Mouse (Mus musculus): ENCODE measurements around the gene Ugt1a9. TPM values are rescaled to one million over a fixed set of nuclear protein-coding genes. Genes with fewer than 3 reads are reported as not detected.
A peak's percentile ranks its signal among the peaks of the same experiment; 100 is the strongest.
"Not testable (repeated sequence)": the region's sequence is repeated elsewhere in the genome, so short reads cannot be mapped to it uniquely, and the experiment has no call there.

The Ugt1a9 gene
- polyA plus RNA-seq, 1 experiment from 2014 or later = 0.14 TPM

DNA sequence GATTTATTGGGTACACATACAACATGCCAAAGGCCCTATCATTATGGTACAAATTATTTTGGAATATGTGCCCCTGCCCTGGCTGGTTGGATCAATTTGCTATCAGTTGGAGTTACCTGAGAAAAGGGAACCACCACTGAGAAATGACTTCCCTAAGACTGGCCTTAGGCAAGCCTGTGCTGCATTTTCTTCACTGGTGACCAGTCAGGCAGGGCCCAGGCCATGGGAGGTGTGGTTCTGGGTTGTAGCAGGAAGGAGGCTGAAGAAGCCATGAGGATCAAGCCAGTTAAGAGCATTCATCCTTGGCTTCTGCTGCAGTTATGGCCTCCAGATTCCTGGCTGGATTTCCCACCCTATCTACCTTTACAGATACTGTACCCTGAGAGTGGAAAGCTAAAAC, 21.7 kb downstream of the Ugt1a9 start:
- Histone ChIP-seq H3K4me2 (no peak overlapping the region), H3K4me3 (no peak overlapping the region), H3K9ac (no peak overlapping the region), H3K36me3 (no peaks in the 10 kb centered on the region), H3K27me3 (replicated peaks) (no peaks in the 10 kb centered on the region), H3K4me1 (no peaks in the 10 kb centered on the region), H3K27ac (no peak overlapping the region), H3K9me3 (replicated peaks) (no peaks in the 10 kb centered on the region)
- no peak for ATAC-seq

DNA sequence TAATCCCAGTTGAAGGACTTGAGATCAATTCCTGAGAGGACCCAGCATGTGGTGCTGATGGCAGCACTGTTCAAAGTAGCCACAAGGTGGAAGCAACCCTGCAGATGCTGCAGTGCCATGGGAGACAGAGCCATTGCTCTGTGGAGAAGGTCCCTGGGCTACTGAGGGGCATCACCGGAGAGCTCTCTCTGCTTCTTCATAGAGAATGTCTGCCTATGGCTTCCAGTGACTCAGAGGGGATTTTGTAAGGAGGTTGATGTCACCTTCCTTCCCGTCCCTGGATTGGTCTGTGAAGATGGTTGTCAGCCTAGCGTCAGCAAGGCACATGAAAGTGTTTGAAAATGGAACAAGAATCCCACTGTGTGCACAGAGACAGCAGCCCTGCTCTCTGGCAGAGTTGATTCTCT, 23.7 kb downstream of the Ugt1a9 start:
- not testable (repeated sequence) for H3K36me3 ChIP-seq; ATAC-seq; H3K4me3 ChIP-seq; H3K9me3 ChIP-seq (replicated peaks); H3K4me1 ChIP-seq; H3K27me3 ChIP-seq (replicated peaks); H3K4me2 ChIP-seq; H3K9ac ChIP-seq
- 42% methylated on average over 3 of the region's 3 CpGs for WGBS (ENCODE audit: insufficient replicate concordance)
- H3K27ac ChIP-seq = peak overlapping the region; percentile 51; the same call in 1 of the 2 replicates

DNA sequence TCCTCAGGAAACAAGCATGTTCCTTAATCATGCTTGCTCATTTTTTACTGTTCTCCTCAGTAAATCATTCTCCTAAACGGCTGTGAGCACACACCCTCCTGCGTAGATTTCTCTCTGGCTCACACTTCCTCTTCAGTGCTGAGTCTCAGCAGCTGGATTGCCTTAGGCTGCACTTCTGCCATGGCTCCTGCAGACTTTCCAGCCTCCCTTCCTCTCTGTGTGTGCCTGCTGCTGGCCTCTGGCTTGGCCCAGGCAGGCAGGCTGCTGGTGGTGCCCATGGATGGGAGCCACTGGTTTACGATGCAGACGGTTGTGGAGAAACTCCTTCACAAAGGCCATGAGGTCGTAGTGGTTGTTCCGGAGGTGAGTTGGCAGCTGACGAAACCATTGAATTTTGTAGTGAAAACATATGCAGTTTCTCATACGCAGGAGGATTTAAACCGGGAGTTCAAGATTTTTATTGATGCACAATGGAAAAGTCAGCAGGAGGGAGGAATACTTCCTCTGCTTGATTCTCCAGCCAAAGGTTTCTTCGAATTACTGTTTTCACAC, 24.4 kb downstream of the Ugt1a9 start, which contains the start of gene Ugt1a7c:
TSS of gene Ugt1a7c (plus strand) at position 122 of the 552 bp plus-strand sequence.
- Histone ChIP-seq H3K9ac (no peak within 1 kb of the TSS), H3K27ac (peak within 1 kb of the TSS; percentile 51; the same call in 1 of the 2 replicates), H3K4me2 (no peak within 1 kb of the TSS), H3K36me3 (no peaks in the 10 kb centered on the region), H3K27me3 (replicated peaks) (no peaks in the 10 kb centered on the region), H3K4me1 (no peaks in the 10 kb centered on the region), H3K9me3 (replicated peaks) (no peaks in the 10 kb centered on the region), H3K4me3 (no peak within 1 kb of the TSS)
- no peak for ATAC-seq
- 46% methylated on average over 10 of the region's 10 CpGs for WGBS (ENCODE audit: insufficient replicate concordance)

DNA sequence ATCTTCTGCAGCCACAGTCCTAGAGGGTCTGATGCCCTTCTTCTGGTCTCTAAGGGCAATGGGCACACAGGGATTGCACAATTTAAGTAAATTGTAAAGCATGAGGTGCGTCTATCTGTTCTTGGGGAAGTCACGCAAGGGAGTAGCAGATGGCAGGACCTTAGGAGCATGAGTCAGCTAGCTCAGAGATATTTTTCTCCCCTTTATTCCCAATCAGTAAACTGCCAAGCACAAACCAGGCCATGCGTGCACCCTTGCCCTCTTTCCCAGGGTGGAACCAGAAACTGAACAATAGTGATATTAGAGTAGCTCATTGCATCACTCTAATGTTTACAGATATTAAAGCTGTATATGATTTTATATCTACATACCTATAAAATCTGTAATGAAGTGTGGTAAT, 27.9 kb downstream of the Ugt1a9 start:
- H3K4me2 ChIP-seq; H3K27ac ChIP-seq; H3K36me3 ChIP-seq; H3K4me1 ChIP-seq; H3K9ac ChIP-seq; H3K9me3 ChIP-seq (replicated peaks); H3K27me3 ChIP-seq (replicated peaks); ATAC-seq; H3K4me3 ChIP-seq: not testable (repeated sequence)
- WGBS (ENCODE audit: insufficient replicate concordance) = 49% methylated on average over 3 of the region's 3 CpGs

DNA sequence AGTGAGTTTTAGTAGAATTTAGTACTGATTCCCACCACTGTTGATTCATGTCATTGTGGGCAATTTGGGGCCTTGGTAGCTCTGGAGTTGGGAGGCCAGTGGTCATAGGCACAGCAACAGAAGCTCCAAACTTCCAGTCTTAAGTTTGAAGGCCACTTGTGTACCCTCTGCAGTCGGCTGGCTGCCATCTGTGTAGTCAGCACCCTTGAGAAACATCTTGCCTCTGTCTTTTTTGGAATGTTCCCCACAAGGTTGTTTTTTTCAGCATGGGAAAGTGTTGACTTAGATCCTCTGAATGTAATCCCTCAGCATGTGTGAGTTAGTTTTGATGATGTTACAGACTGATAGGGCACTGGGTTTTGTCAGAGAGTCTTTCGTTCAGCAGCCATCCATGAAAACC, 29.1 kb downstream of the Ugt1a9 start:
- not testable (repeated sequence) for H3K9ac ChIP-seq; H3K27me3 ChIP-seq (replicated peaks); H3K4me2 ChIP-seq; H3K4me3 ChIP-seq; H3K27ac ChIP-seq; ATAC-seq; H3K9me3 ChIP-seq (replicated peaks); H3K36me3 ChIP-seq; H3K4me1 ChIP-seq
- WGBS (ENCODE audit: insufficient replicate concordance) = 61% methylated on average over 2 of the region's 2 CpGs

DNA sequence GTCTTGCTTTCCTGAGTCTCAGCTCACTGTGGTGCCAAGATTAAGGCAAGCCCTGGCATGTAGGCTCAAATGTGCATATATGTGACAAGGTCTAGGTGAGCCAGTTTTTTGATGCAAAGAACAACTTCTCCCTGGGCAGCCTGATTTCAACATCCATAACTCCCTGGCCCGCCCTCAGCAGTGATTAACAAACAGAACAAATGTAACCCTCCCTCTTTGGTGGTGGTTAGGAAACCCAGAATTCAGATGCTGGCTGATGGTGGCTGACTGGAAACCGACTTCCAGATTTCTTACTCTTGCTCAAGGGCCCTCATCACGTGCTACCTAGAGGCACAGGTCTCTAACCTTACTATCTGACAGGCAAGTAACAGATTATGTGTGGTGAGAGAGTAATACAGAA, 32.4 kb downstream of the Ugt1a9 start, which contains the start of gene Ugt1a6b:
TSS of gene Ugt1a6b (plus strand) at position 234 of the 400 bp plus-strand sequence.
- not testable (repeated sequence) for H3K4me2 ChIP-seq; H3K4me1 ChIP-seq; H3K27ac ChIP-seq; H3K4me3 ChIP-seq; H3K36me3 ChIP-seq; H3K27me3 ChIP-seq (replicated peaks); ATAC-seq; H3K9me3 ChIP-seq (replicated peaks); H3K9ac ChIP-seq
- 13% methylated on average over 3 of the region's 3 CpGs for WGBS (ENCODE audit: insufficient replicate concordance)

DNA sequence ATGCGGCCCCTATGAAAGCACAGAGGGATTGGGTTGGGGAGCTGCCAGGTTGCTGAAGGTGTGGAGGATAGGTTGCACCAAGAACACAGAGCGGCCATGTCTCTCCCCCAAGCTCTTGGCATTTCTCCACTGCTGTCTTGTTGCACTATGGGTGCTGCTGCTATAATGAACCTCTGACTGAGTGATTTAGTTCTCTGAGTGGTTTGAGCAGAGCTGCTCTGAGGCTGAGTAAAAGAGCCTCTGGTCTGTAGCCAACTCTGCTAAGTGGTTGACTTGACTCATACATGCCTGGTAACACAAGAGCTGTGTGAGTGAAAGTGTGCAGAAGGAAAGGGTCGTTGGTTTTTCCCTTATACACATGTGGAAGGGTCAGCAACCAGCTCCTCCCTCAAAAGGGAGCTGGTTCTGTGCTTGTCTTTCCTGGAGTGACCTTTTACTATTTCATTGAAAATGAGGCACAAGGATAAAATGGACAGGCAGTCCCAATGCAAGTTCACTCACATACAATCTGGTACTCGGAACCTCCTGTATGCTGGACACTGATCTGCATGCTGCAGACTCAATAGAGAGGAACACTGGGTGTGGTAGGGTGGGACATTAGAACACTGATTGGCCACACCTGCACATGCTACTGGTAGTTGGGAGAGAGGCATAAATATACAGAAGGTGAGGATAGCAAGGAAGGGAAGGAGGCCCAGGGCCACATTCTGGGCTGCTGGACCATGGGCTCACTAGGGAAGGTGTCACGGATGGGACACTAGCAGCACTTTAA, 33.3 kb downstream of the Ugt1a9 start:
- not testable (repeated sequence) for ATAC-seq; H3K27ac ChIP-seq; H3K36me3 ChIP-seq; H3K4me2 ChIP-seq; H3K9ac ChIP-seq; H3K4me3 ChIP-seq; H3K27me3 ChIP-seq (replicated peaks); H3K9me3 ChIP-seq (replicated peaks)
- 64% methylated on average over 5 of the region's 5 CpGs for WGBS (ENCODE audit: insufficient replicate concordance)
- peaks cover 10% of the 10 kb centered on the region; the same call in 1 of the 2 replicates for H3K4me1 ChIP-seq

DNA sequence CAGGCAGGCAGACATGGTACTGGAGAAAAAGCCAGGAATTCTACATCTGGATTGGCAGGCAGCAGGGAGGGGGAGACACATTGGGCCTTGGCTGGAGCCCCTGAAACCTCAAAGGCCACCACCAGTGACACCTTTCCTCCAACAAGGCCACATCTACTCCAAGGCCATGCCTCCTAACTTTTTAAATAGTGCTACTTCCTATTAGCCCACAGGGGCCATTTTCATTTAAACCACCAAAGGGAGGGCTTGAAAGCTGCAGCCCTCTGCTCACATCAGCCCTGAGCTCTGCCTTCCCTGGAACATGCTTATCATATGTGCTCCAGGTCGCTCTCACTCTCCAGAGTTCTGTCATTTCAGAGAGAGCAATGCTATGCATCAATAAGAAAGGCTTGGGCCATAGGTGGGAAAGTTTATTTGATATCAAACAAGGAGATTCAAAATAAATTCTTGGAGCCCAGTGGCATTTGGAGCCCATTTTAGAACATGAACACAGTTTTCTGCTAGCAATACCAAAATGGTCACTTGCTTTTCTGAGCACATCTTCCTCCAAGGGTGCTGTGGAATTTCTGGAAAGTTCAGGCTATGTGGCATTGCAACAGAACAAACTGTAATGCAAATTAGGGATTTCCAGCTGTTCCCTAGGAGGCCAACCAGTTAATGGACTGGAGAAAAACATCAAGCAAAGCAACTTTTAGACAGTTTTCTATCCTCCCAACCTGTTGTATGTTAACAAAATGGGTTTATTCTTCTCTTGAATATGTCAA, 34.2 kb downstream of the Ugt1a9 start:
- no peak overlapping the region for H3K27ac ChIP-seq
- no peak overlapping the region for H3K4me2 ChIP-seq
- peaks cover 13% of the 10 kb centered on the region for H3K4me1 ChIP-seq
- H3K36me3 ChIP-seq = no peaks in the 10 kb centered on the region
- H3K4me3 ChIP-seq = no peak overlapping the region
- no peak for ATAC-seq
- H3K27me3 ChIP-seq (replicated peaks) = 0 out of 2 replicates have a peak, but pooled peaks cover 8% of the 10 kb centered on the region
- 55% methylated on average over 1 of the region's 1 CpGs for whole genome bisulfite sequencing (ENCODE audit: insufficient replicate concordance)
- H3K9ac ChIP-seq = no peak overlapping the region
- no peaks in the 10 kb centered on the region for H3K9me3 ChIP-seq (replicated peaks)

DNA sequence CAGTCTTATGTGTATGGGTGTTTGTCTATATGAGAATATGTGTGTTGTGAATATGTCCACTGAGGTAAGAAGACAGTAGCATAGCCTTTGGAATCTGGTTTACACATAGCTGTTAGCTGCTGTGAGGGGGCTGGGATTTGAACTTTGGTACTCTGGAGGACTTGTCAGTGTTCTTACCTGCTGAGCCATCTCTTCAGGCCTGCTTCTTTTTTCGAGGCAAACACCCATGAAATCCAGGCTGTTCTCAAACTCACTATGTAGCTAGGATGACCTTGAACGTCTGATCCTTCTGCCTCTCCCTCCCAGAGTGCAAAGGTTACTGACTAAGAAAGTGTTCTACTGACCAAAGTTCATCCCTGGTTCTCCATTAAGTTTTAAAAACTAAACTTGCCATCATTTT, 35.1 kb downstream of the Ugt1a9 start:
- H3K27me3 ChIP-seq (replicated peaks) = 0 out of 2 replicates have a peak, but pooled peaks cover 8% of the 10 kb centered on the region
- no peak for ATAC-seq
- H3K4me1 ChIP-seq = peaks cover 13% of the 10 kb centered on the region
- no peaks in the 10 kb centered on the region for H3K9me3 ChIP-seq (replicated peaks)
- H3K4me2 ChIP-seq = no peak overlapping the region
- H3K36me3 ChIP-seq = no peaks in the 10 kb centered on the region
- H3K4me3 ChIP-seq = no peak overlapping the region
- H3K9ac ChIP-seq = no peak overlapping the region
- no peak overlapping the region for H3K27ac ChIP-seq
- 43% methylated on average over 2 of the region's 2 CpGs for WGBS (ENCODE audit: insufficient replicate concordance)

DNA sequence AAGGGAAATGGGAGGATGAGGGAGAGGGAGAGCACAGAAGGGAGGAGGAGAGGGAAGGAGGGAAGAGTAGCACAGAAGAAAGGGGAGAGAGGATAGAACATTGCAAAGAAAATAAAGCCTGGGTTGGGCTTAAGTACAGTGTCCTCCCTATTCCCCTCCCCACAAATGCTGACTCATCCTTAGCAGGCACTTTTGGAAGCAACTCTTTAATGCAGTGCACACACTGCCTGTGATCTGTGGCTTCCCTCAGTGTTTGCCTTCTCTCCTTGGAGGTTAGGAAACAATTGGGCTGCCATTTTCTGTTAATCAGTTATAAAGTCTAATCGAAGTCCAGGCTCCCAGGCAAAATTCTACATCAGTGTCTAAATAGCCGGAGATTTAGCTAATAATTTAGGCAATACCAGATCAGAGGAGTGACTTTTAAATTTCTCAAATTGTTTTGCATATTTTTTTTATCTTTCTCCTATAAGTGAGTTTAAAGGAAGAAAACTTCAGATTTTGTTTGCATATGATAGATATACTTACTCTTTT, 38.5 kb downstream of the Ugt1a9 start:
- Histone ChIP-seq H3K27ac (0 out of 2 replicates have a peak overlapping the region, but pooled peaks have one; percentile 48), H3K4me1 (peaks cover 13% of the 10 kb centered on the region)
- H3K4me2 ChIP-seq; H3K9me3 ChIP-seq (replicated peaks); H3K36me3 ChIP-seq; H3K27me3 ChIP-seq (replicated peaks); H3K4me3 ChIP-seq; H3K9ac ChIP-seq: not testable (repeated sequence)
- ATAC-seq = peak; percentile 99
- WGBS (ENCODE audit: insufficient replicate concordance) = 44% methylated on average over 2 of the region's 2 CpGs

DNA sequence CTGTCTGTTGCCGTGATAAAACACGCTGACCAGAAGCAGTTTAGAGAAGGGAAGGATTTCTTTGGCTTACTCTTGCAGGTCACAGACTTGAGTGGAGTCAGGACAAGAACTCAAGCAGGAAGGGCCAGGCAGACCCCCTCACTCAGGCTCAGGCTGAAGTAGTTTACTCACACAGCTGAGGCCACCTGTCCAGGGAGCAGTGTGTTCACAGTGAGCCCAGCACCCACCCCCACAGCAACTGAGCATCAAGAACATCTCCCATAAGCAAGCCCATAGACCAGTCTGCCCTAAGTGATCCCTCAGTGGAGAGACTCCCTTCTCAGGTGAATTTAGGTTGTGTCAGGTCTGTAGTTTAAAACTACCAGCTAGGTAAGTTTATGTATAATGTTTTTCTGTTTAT, 39.0 kb downstream of the Ugt1a9 start:
- 45% methylated on average over 2 of the region's 2 CpGs for WGBS (ENCODE audit: insufficient replicate concordance)
- not testable (repeated sequence) for H3K9ac ChIP-seq; H3K4me2 ChIP-seq; H3K36me3 ChIP-seq; H3K9me3 ChIP-seq (replicated peaks); H3K27me3 ChIP-seq (replicated peaks); H3K4me3 ChIP-seq
- Histone ChIP-seq H3K4me1 (peaks cover 13% of the 10 kb centered on the region), H3K27ac (peak overlapping the region; percentile 48; the same call in 1 of the 2 replicates)
- peak; percentile 30; the same call in 1 of the 2 replicates for ATAC-seq

DNA sequence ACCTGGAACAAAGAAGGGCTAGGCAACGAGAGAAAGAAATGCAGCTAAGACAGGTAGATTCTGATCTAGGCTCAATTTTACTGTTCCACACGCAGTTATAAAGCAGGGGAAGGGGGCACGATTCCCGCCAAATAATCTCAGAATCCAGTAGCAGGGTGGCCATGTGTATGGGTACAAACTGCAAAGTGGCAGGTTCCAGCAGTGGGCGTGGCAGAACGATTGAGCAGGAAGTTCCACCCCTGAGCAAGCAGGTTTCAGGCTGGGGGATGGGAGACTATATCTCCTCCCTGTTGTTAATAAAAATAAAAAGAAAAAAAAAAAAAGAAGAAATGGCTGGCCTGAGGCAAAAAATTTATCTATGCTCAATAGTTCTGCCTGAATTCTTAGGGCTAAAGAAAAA, 42.2 kb downstream of the Ugt1a9 start:
- H3K27me3 ChIP-seq (replicated peaks); H3K9ac ChIP-seq; H3K4me1 ChIP-seq; H3K4me3 ChIP-seq; H3K36me3 ChIP-seq; H3K9me3 ChIP-seq (replicated peaks); H3K27ac ChIP-seq; ATAC-seq; H3K4me2 ChIP-seq: not testable (repeated sequence)
- 68% methylated on average over 6 of the region's 6 CpGs for WGBS (ENCODE audit: insufficient replicate concordance)

Measured in liver, embryonic 12.5 days (tissue).